Mouse (Mus musculus) heart, embryonic 14.5 days (tissue): Measurements from ENCODE around the gene Cnga1. TPM values are rescaled to one million over a fixed set of nuclear protein-coding genes. Genes with fewer than 3 reads are reported as not detected.

Source experiments
- ATAC-seq: fragments of 200-750 bp; cut with Nextera tagmentation; 2 replicates; pipeline ENCODE4 v1.8.0; 2017; ENCODE audit warnings: low read depth, moderate TSS enrichment; ENCODE audit not compliant: insufficient number of reproducible peaks, insufficient read depth, low FRiP score
- H3K27ac ChIP-seq, 2 experiments: fragments of 200-500 bp in 1 of 2; fragments of 300-500 bp in 1 of 2; sonication (generic) in 1 of 2; replicated peaks in 1 of 2; 2 replicates each; pipeline ENCODE4 v1.5.1; 2012 to 2014; ENCODE audit warnings: low read depth in 2 of 2, low read length in 2 of 2, control low read depth in 1 of 2, mild to moderate bottlenecking in 1 of 2, mixed read lengths in 1 of 2; ENCODE audit not compliant: control insufficient read depth in 1 of 2, insufficient read depth in 1 of 2
- H3K27me3 ChIP-seq: fragments of 300-500 bp; sonication (generic); 2 replicates; pipeline ENCODE4 v1.6.1; 2014; ENCODE audit warnings: mild to moderate bottlenecking, low read length, control low read depth; ENCODE audit not compliant: control insufficient read depth, insufficient read depth
- H3K36me3 ChIP-seq: fragments of 300-500 bp; sonication (generic); 2 replicates; pipeline ENCODE4 v1.6.1; 2014; ENCODE audit warnings: mild to moderate bottlenecking, control low read depth, low read length, mixed read lengths; ENCODE audit not compliant: control insufficient read depth, insufficient read depth
- H3K4me1 ChIP-seq, 2 experiments: fragments of 200-500 bp in 1 of 2; fragments of 300-500 bp in 1 of 2; sonication (generic) in 1 of 2; 2 replicates each; pipeline ENCODE4 v1.6.1; 2012 to 2014; ENCODE audit warnings: low read length in 2 of 2, control low read depth in 1 of 2, mixed read lengths in 1 of 2; ENCODE audit not compliant: control insufficient read depth in 2 of 2, insufficient read depth in 2 of 2
- H3K4me2 ChIP-seq: fragments of 300-500 bp; sonication (generic); 2 replicates; pipeline ENCODE4 v1.6.1; 2014; ENCODE audit warnings: mild to moderate bottlenecking, low read length
- H3K4me3 ChIP-seq, 2 experiments: fragments of 200-500 bp in 1 of 2; fragments of 300-500 bp in 1 of 2; sonication (generic) in 1 of 2; 2 replicates each; pipeline ENCODE4 v1.5.1; 2012 to 2014; ENCODE audit warnings: low read length in 2 of 2, mild to moderate bottlenecking in 2 of 2, control low read depth in 1 of 2, low read depth in 1 of 2, moderate library complexity in 1 of 2; ENCODE audit not compliant: control insufficient read depth in 1 of 2, insufficient read depth in 1 of 2
- H3K9ac ChIP-seq: fragments of 300-500 bp; sonication (generic); 2 replicates; pipeline ENCODE4 v1.6.1; 2014; ENCODE audit warnings: mild to moderate bottlenecking, low read length
- H3K9me3 ChIP-seq: fragments of 300-500 bp; sonication (generic); 2 replicates; pipeline ENCODE4 v1.6.1; 2016; ENCODE audit warnings: low read length, control low read depth; ENCODE audit not compliant: control insufficient read depth
- whole genome bisulfite sequencing: fragments of 180-500 bp; shearing (Covaris S2); extraction: QIAGEN DNeasy Blood & Tissue Kit; methylation state at CpG from one replicate; pipeline ENCODE4 v1.1.7; 2014; 5-methylcytosine and 5-hydroxymethylcytosine counted together
- polyA plus RNA-seq: library from polyadenylated mRNA; unstranded; fragments of >200 nt; fragmentation: Nextera tagmentation; extraction: Ambion mirVana; gene quantifications from 2 replicates; pipeline ENCODE4 v1.2.1, GENCODE M21; 2014

Cnga1 gene
- polyA plus RNA-seq, 1 experiment from 2014 or later, result not detected

DNA sequence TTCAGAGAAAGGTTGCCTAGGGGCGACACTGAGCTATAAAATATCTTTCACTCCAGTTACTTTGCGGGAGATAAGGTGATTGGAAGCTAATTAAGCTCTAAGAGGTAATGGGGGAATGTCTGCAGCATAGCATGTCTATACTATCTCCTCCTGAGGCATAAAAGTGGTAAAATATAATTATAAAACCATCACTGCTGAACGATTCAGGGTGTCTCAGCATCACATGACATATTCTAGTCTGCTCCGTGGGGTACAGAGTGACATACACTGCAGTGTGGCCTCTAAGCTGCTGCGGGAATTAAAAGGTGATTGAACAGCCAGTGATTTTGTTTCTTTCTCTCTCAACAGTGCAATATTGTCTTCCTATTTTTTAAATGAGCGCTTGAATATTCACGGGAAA, 22.4 kb upstream of the Cnga1 start:
- H3K27me3 ChIP-seq, result no peaks in the 10 kb centered on the region
- no peak overlapping the region for H3K27ac ChIP-seq
- H3K9ac ChIP-seq, result no peak overlapping the region
- no peaks in the 10 kb centered on the region for H3K36me3 ChIP-seq
- no peak overlapping the region for H3K4me2 ChIP-seq
- no peak for ATAC-seq
- H3K4me1 ChIP-seq, result 0 out of 4 replicates have a peak, but pooled peaks cover 0 to under 1% of the 10 kb centered on the region in 2 experiments
- WGBS, result 78% methylated on average over 7 of the region's 7 CpGs
- H3K9me3 ChIP-seq, result no peaks in the 10 kb centered on the region
- H3K4me3 ChIP-seq, result no peak overlapping the region

DNA sequence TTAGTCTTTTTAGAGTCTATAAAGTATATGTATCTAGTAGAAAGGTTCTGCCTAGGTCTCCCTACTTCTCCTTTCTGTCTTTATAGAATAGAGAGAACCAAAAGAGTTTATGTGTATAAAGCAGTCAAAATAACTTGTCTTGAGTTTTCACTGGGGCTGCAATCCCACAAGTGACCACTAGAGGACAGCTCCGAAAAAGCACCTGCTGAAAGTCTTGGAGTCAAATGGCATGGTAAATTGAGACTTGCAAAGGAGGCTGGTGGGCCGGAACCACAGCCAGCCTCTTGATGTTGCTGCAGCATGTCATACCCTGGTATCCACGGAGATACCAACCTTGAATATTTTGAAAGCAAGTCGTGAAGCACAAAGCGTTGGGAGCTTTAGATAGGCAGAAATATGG, 21.2 kb upstream of the Cnga1 start:
- no peak overlapping the region for H3K4me2 ChIP-seq
- 29% methylated on average over 5 of the region's 5 CpGs for WGBS
- H3K9me3 ChIP-seq, result no peaks in the 10 kb centered on the region
- no peaks in the 10 kb centered on the region for H3K36me3 ChIP-seq
- H3K27me3 ChIP-seq, result no peaks in the 10 kb centered on the region
- no peak overlapping the region for H3K4me3 ChIP-seq
- 0 out of 4 replicates have a peak, but pooled peaks cover 0 to 4% of the 10 kb centered on the region in 2 experiments for H3K4me1 ChIP-seq
- H3K27ac ChIP-seq, result no peak overlapping the region
- no peak overlapping the region for H3K9ac ChIP-seq
- ATAC-seq, result no peak

DNA sequence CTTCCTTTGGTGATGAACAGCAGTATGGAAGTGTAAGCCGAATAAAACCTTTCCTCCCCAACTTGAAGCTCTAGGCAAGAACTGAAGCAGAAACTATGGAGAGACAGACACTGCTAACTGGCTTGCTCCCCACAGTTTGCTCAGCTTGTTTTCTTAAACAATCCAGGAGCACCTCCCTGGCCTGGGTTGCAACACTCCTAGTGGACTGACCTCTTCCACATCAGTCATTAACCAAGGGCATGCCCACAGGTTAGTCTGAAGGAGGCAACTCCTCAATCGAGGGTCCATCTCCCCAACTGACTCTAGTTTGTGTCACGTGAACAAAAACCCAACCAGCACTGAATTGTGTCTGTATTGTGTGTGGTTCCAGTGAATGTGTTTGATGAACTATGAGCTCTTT, 20.8 kb upstream of the Cnga1 start:
- Histone ChIP-seq H3K36me3 (no peaks in the 10 kb centered on the region), H3K9me3 (no peaks in the 10 kb centered on the region), H3K9ac (no peak overlapping the region), H3K27ac (no peak overlapping the region), H3K27me3 (no peaks in the 10 kb centered on the region), H3K4me3 (no peak overlapping the region), H3K4me2 (no peak overlapping the region), H3K4me1 (0 out of 4 replicates have a peak, but pooled peaks cover 0 to 4% of the 10 kb centered on the region in 2 experiments)
- WGBS, result 42% methylated on average over 3 of the region's 3 CpGs
- no peak for ATAC-seq

DNA sequence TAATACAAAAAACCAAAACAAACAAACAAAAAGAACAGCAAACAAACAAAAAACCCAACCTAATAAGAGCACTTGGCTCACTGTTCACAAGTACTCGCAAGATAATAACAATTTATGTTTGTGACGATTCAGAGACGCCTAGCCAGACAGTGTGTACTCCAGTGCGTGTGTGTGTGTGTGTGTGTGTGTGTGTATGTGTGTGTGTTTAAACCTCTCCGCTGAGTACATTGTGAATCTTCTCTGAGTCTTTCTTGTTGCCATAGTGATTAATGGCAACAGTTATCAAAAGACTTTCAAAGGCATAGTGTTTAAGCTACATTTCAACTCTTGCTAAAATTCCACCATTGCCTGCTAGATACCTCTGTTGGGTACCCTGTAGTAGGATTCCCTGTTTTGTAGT, 20.1 kb upstream of the Cnga1 start:
- Histone ChIP-seq H3K27ac (no peak overlapping the region), H3K4me2 (no peak overlapping the region), H3K36me3 (no peaks in the 10 kb centered on the region), H3K27me3 (no peaks in the 10 kb centered on the region), H3K4me1 (0 out of 4 replicates have a peak, but pooled peaks cover 0 to 4% of the 10 kb centered on the region in 2 experiments), H3K9ac (no peak overlapping the region), H3K9me3 (no peaks in the 10 kb centered on the region), H3K4me3 (no peak overlapping the region)
- WGBS, result 91% methylated on average over 5 of the region's 5 CpGs
- ATAC-seq, result no peak

DNA sequence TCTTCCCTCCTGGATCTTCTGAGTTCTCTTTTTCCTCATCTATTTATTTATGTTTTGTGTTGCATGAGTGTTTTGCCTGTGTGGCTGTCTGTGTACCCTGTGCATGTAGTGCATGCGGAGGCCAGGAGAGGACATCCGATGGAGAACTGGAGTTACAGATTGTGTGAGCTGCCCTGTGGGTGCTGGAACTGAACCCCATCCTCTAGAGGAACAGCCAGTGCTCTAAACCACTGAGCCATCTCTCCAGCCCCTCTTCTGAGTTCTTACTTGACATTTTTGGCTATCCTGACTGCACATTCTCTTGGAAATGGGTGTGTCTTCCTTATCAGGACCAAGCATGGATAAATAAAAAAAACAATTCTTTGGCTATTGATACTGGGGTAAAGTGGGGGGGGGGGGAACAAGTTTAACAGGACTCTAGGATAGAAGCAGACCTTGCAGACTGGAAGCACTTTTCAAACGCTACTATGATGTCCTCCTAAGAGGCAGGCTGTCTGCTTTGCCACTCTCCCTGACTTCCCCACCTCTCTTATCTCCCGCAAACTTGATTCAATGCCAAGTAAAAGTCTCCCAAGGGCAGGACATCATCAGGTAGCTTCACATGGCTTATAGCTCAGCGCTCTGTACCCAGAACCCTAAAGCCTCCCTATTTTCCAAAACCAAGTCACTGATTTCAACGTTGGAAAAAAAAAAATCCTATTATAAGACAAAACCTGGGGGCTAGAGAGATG, 17.1 kb upstream of the Cnga1 start:
- 49% methylated on average over 6 of the region's 6 CpGs for WGBS

DNA sequence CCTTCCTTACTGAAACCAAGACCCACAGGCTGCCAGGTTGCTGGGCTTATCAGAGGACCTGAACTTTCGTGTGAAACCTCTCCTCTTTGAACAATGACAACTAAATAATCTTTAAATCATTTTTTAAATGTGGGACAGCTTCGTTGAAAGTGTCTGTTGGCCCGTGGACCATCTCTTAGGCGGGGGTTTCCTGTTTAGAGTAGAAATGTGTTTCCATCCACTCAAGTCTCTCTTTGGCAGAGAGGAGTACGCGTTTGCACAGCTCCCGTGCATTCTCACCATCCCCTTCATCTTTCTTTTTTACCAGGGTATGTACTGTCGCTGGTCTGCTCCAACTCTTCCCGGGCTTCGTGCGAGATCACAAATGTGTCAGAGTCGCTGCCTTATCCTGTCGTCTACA, 14.3 kb upstream of the Cnga1 start:
- H3K4me3 ChIP-seq, result no peak overlapping the region
- no peaks in the 10 kb centered on the region for H3K36me3 ChIP-seq
- ATAC-seq, result no peak
- H3K4me1 ChIP-seq, result 0 out of 4 replicates have a peak, but pooled peaks cover 0 to 4% of the 10 kb centered on the region in 2 experiments
- H3K9me3 ChIP-seq, result no peaks in the 10 kb centered on the region
- H3K27me3 ChIP-seq, result no peaks in the 10 kb centered on the region
- no peak overlapping the region for H3K27ac ChIP-seq
- no peak overlapping the region for H3K4me2 ChIP-seq
- WGBS, result 81% methylated on average over 13 of the region's 13 CpGs
- no peak overlapping the region for H3K9ac ChIP-seq

More for the DNA sequence above, 17.1 kb upstream of the Cnga1 start:
- Histone ChIP-seq H3K9ac (no peak overlapping the region), H3K36me3 (no peaks in the 10 kb centered on the region), H3K27me3 (no peaks in the 10 kb centered on the region), H3K4me1 (0 out of 4 replicates have a peak, but pooled peaks cover 0 to 4% of the 10 kb centered on the region in 2 experiments), H3K27ac (no peak overlapping the region), H3K4me3 (no peak overlapping the region), H3K9me3 (no peaks in the 10 kb centered on the region), H3K4me2 (no peak overlapping the region)
- ATAC-seq, result no peak

DNA sequence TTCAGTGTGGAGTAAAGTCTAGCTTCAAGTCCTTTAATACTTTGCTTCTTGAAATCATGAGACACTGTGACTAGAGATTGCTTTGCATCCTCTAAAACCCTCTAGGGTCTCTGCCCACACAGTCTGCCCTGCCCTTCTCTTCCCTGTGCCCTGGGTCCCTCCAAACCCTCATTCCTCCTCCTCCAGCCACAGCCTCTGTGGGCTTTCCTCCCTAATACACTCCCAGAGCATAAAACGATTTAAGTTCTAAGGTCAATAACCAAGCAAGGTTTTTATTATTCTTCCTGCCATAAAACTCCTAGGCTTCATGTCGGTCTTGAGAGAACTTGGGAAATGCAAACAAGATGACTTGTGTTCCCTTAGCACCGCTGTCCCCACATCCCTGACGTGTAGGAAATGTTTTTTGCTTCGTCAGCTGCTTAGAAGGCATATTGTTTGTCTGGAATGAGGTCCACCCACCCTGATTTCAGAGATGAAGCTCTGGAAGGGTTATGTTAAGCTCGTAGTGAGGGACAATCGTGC, 12.3 kb upstream of the Cnga1 start:
- no peaks in the 10 kb centered on the region for H3K36me3 ChIP-seq
- 0 out of 4 replicates have a peak, but pooled peaks cover 0 to 2% of the 10 kb centered on the region in 2 experiments for H3K4me1 ChIP-seq
- H3K9me3 ChIP-seq, result no peaks in the 10 kb centered on the region
- 67% methylated on average over 7 of the region's 7 CpGs for WGBS
- H3K4me2 ChIP-seq, result no peak overlapping the region
- H3K4me3 ChIP-seq, result no peak overlapping the region
- H3K9ac ChIP-seq, result no peak overlapping the region
- no peaks in the 10 kb centered on the region for H3K27me3 ChIP-seq
- ATAC-seq, result no peak
- H3K27ac ChIP-seq, result no peak overlapping the region
